Mouse (Mus musculus) megakaryocyte progenitor cell, adult 5-6 weeks (primary cell): ENCODE measurements around the gene Cd207. TPM values are rescaled to one million over a fixed set of nuclear protein-coding genes. Genes with fewer than 3 reads are reported as not detected.
A peak's percentile ranks its signal among the peaks of the same experiment; 100 is the strongest.

ENCODE experiments used
- ATAC-seq: replicated peaks from 2 replicates; pipeline ENCODE4 v1.8.0; 2016; ENCODE audit warnings: mild to moderate bottlenecking, moderate TSS enrichment, inconsistent platforms; ENCODE audit not compliant: poor library complexity
- total RNA-seq, 2 experiments: library from RNA; stranded (forward) in 1 of 2; stranded (reverse) in 1 of 2; fragments of 157-497, 149-512 nt in 1 of 2; fragments of 200-1000 nt in 1 of 2; gene quantifications; 2 replicates each; pipeline versions ENCODE4 v1.2.3 to v1.2.4; 2015 to 2017

Cd207 gene
- total RNA-seq (2015) = not detected in 2 replicates
- total RNA-seq (2017) = not detected in 2 replicates

DNA sequence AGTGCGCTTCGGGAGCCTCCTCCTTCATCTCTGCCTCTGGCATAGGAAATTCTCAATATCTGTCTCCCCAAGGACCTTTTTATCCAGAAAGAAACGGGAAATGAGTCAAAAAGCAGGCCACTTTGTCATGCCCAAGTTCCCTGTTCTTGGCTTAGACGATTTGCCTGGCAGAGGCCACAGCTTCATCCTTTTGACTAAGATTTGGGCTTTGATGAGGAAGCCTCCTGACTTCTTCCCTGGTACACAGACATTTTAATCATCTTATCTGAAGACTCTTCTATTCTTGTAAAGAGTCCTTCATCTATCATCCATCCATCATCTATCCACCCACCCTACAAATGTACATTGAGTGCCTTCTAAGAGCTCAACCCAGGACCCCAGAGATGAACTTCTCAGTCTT, at the start of gene Cd207:
Gene Cd207, minus strand, starts transcription at position 101 of the 400 bp plus-strand sequence.
- ATAC-seq = no peak

- no peak for ATAC-seq
These were observed 49.5 kb upstream of the Cd207 start for GRCm38 (mm10) chr6:83727178-83727577.

DNA sequence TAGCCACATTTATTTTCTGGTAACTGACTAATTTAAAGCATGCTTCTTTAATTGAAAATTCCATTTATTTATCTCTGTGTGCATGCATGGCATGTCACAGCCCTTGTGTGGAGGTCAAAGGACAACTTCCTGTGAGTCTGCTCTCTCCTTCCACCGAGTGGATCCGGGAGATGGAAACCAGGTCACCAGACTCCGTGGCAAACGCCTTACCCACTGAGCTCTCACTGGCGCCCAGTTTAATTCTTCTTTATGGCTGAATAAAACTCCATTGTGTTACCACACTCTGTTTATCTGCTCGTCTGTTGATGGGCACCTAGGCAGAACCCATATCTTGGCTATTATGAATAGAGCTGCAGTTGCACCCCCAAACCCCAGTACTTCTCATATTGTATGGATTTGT, 44.9 kb upstream of the Cd207 start:
- ATAC-seq = no peak

DNA sequence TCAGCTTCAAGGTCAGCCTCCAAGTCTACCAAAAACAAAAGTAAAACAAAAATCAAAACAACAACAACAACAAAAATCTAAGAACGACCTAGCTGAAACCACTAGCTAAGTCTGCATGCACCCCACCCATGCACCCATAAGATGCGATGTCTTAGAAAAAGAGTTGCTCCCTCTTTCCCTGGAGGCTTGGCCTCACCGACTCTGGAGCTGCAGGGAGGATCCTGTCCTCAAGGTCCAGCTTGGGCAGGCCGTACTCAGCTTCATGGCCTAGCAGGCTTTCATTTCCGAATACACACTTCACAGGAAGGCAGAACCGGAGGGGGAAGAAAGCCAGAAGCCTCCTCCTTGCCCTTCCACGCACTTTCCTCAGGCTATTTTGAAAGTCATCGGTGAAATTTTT, 39.4 kb upstream of the Cd207 start:
- no peak for ATAC-seq

GRCm38 (mm10) chr6:83715461-83716196, 38.0 kb upstream of the Cd207 start:
- ATAC-seq = no peak

GRCm38 (mm10) chr6:83714221-83715123, 36.8 kb upstream of the Cd207 start:
- ATAC-seq = no peak

GRCm38 (mm10) chr6:83713271-83714136, 35.8 kb upstream of the Cd207 start:
- no peak for ATAC-seq

- ATAC-seq = no peak
These were observed 34.2 kb upstream of the Cd207 start for GRCm38 (mm10) chr6:83711725-83712475.

DNA sequence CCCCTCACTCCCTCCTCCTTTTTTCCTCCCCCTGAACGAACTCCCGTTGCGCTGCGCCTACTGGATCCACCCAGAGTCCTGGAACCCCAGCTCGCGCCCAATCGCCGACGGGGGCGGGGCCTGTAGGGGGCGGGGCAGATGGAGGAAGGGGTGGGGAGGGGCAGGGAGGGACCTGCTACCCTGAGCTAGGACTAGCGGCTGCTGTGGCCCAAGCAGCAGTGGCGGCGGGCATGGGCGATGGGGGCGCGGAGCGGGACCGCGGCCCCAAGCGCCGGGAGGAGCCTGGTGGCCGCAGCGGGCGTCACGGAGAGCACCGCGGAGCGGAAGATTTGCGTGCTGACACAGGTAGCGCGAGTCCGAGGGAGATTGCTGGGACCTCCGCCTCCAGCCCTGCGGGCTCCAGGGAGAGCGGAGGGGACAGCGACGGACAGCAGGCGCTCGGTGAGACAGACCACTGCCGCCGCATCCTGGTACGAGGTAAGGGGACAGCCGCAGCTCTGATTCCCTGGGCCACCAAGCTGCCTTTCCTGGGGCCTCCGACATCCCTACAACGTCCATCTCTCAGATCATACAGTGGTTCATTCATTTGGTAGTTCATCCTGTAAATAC, 33.5 kb upstream of the Cd207 start, which contains the start of gene Vax2:
Gene Vax2, plus strand, starts transcription at position 198 of the 609 bp plus-strand sequence.
- ATAC-seq = peak; percentile 63

- 0 out of 2 replicates have a peak, but pooled peaks have one; percentile 4 for ATAC-seq
These were observed 32.9 kb upstream of the Cd207 start for GRCm38 (mm10) chr6:83710361-83711066.

DNA sequence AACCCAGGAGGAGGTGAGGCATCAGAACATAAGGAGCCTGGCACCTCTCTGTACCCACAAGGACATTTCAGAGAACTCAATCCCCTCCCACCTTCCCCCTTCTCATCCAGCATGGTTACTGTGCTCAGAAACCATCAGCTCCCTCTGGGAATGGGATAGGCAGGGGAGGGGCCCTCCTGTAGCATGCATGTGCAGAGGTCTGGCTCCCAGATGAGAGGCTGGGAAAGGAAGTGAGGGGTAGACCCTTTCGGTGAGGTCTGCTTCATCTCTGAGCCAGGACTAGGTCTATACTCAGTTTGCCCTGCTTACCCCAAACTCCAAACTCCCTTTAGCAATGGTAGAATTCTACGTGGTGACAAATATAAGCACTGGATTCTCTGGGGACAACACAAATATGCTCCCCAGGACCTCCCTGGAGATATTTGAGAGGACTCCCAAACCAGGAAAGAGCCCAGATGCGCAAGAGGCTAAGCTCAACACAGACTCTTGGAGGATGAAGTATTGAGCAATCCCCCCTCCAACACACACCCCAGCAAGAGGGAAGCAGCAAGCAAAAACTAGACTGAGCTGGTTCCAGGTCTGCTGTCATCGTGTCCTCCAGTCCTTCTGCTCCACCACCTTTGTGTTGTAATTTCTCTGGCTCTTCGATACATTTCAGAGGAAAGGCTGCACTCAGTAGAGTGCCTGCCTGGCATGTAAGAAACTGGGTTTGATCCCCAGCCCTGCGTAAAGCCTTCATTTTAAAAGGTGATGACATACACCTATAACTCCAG, 30.3 kb upstream of the Cd207 start:
- ATAC-seq = peak; percentile 62

GRCm38 (mm10) chr6:83704701-83705100, 27.0 kb upstream of the Cd207 start:
- ATAC-seq = no peak

DNA sequence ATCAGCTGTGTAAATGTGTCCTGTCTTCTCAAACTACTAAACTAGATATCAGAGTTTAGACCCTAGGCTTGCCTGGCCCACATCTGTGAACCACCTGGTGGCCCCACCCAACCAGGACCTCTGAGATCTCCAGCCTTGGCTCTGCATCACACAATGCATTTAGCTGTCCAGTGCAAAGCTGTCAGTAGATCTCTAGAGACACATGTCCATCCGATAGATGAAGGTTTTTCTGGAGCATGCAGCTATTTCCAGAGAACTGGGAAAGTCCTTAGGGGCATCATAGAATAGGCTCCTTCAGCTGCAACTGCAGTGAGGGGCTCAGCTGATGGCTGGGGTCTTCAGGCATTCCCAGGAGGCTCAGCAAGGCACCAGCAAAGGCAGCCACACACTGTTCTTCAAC, 26.6 kb upstream of the Cd207 start:
- no peak for ATAC-seq

- no peak for ATAC-seq
These were observed 26.0 kb upstream of the Cd207 start for GRCm38 (mm10) chr6:83703722-83704078.

DNA sequence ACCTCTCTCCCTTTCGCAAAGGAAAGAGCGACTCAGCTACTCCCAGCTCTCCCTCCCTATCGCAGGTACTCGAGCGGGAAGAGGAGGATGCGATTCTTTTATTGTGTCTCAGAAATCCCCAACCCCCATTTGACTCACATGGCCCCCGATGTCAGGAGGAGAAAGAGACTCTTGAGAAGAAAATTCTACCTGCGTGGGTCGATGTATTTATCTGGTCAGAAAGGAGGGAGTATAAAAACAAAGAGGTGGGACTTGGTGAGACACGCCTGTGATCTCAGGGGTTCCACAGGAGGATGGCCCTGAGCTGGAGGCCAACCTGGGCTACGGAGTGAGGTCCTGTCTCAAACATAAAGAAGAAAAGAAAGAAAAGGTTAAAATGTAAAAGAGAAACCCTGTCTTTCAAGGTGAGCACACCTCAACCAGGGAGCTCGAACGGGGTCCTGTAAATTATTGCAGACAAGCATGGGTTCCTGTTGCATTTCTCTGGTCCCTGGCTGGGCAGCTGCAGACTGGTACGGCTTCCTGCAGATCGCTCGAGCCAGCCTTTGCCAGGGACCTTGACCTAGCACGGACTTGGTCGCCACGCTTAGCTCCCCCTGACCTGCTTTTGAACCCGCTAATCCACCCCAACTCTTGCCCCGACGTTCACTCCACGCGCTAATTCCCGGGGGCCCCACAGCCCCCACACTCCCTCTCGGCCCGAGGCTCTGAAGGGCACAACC, 25.5 kb upstream of the Cd207 start:
- ATAC-seq = no peak

- no peak for ATAC-seq
These were observed 24.7 kb upstream of the Cd207 start for GRCm38 (mm10) chr6:83702146-83702999.

DNA sequence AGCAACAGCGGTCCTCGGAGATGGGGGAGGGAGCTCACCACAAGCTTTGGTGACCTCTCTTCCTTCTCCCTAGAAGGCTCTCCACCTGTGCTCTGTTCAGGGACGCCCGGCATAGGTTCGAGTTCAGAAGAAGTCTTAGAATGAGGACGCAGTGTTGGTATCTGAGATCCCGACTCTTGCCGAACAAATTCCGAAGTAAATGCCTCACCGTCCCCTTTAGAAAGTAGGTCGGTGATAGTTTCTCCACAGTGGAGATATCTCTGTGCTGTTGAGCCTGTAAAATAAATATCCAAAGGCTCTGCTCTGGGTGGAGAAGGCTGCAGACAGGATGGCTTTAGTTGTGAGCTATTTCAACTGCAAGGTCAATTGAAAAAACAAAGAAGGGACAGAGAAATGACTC, 23.3 kb upstream of the Cd207 start:
- no peak for ATAC-seq
